Mouse (Mus musculus) limb, embryonic 14.5 days (tissue): ENCODE results near the gene Fam234a. TPM values are rescaled to one million over a fixed set of nuclear protein-coding genes. Genes with fewer than 3 reads are reported as not detected.
"Not testable (repeated sequence)": the region's sequence is repeated elsewhere in the genome, so short reads cannot be mapped to it uniquely, and the experiment has no call there.

Source experiments
- ATAC-seq: fragments of 200-750 bp; cut with Nextera tagmentation; 2 replicates; pipeline ENCODE4 v1.8.0; 2017; ENCODE audit warnings: low read depth, moderate number of reproducible peaks, moderate TSS enrichment; ENCODE audit not compliant: low FRiP score
- DNase-seq: peaks from one replicate; pipeline ENCODE4 v3.0.0-alpha.2; 2015; ENCODE audit warnings: low spot score
- H3K27ac ChIP-seq: fragments of 300-500 bp; sonication (generic); replicated peaks from 2 replicates; pipeline ENCODE4 v1.5.1; 2014; ENCODE audit warnings: low read depth, mild to moderate bottlenecking, low read length, moderate library complexity, mixed read lengths
- H3K27me3 ChIP-seq: fragments of 300-500 bp; sonication (generic); 2 replicates; pipeline ENCODE4 v1.6.1; 2014; ENCODE audit warnings: low read length, mixed read lengths; ENCODE audit not compliant: control insufficient read depth, insufficient read depth
- H3K36me3 ChIP-seq: fragments of 300-500 bp; sonication (generic); 2 replicates; pipeline ENCODE4 v1.6.1; 2014; ENCODE audit warnings: mild to moderate bottlenecking, low read length, moderate library complexity, mixed read lengths; ENCODE audit not compliant: control insufficient read depth, insufficient read depth
- H3K4me1 ChIP-seq: fragments of 300-500 bp; sonication (generic); 2 replicates; pipeline ENCODE4 v1.6.1; 2014; ENCODE audit warnings: antibody characterized with exemption, low read length, mixed read lengths; ENCODE audit not compliant: control insufficient read depth, insufficient read depth
- H3K4me2 ChIP-seq: fragments of 300-500 bp; sonication (generic); replicated peaks from 2 replicates; pipeline ENCODE4 v1.6.1; 2014; ENCODE audit warnings: low read depth, mild to moderate bottlenecking, low read length, moderate library complexity; ENCODE audit not compliant: severe bottlenecking
- H3K4me3 ChIP-seq: fragments of 300-500 bp; sonication (generic); replicated peaks from 2 replicates; pipeline ENCODE4 v1.5.1; 2014; ENCODE audit warnings: low read length
- H3K9ac ChIP-seq: fragments of 300-500 bp; sonication (generic); 2 replicates; pipeline ENCODE4 v1.6.1; 2014; ENCODE audit warnings: mild to moderate bottlenecking, low read depth, low read length, moderate library complexity; ENCODE audit not compliant: severe bottlenecking
- H3K9me3 ChIP-seq: fragments of 300-500 bp; sonication (generic); 2 replicates; pipeline ENCODE4 v1.6.1; 2016; ENCODE audit warnings: low read length; ENCODE audit not compliant: control insufficient read depth
- POLR2A ChIP-seq: fragments of 200-500 bp; IDR thresholded peaks from 2 replicates; pipeline ENCODE4 v1.8.0; 2012; ENCODE audit warnings: inconsistent platforms, mild to moderate bottlenecking, moderate library complexity, borderline replicate concordance; ENCODE audit not compliant: insufficient read depth, insufficient read length; ENCODE audit errors: extremely low read depth
- WGBS: fragments of 180-500 bp; shearing (Covaris S2); extraction: QIAGEN DNeasy Blood & Tissue Kit; methylation state at CpG from one replicate; pipeline ENCODE4 v1.1.7; 2014; 5-methylcytosine and 5-hydroxymethylcytosine counted together
- polyA plus RNA-seq, 2 experiments: library from polyadenylated mRNA; depleted of rRNA in 1 of 2; stranded (reverse) in 1 of 2; unstranded in 1 of 2; fragments of >200 nt; fragmentation: Nextera tagmentation in 1 of 2; extraction: Ambion mirVana in 1 of 2; gene quantifications; 2 replicates each; pipeline versions ENCODE4 v1.2.1 to v1.2.3; 2012 to 2014

Gene Fam234a
- polyA plus RNA-seq, 2 experiments = 39.2 to 44.8 TPM

DNA sequence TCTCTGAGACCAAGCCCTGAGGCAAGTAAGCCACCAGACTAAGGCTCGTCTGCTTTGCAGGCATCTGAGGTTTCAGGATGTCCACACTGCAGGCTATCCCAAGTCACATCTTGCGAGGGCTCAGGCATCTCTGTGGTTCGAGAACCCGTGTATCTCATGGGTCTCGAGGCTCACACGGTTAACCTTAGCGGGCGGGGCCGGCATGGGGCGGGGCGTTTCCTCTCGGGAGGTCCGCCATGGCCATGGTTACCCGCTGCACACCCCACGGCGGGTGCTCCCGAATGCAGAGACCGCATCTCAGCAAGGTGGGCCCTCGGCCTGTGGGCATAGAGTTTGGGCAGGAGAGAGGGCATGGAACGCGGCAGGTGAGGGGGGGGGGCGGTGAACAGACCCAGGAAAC lies 41.3 kb downstream of the Fam234a start, which contains the start of gene Rgs11:
TSS of gene Rgs11 (plus strand) at position 215 of the 400 bp plus-strand sequence.
- WGBS = 3% methylated on average over 21 of the region's 22 CpGs
- H3K9ac ChIP-seq = peak within 1 kb of the TSS; percentile 31; the same call in 1 of the 2 replicates
- H3K27me3 ChIP-seq = peaks cover 35% of the 10 kb centered on the region
- no peak for TF ChIP-seq POLR2A
- peak within 1 kb of the TSS; percentile 95 for H3K4me2 ChIP-seq
- DNase-seq = no peak
- peaks cover 17% of the 10 kb centered on the region for H3K4me1 ChIP-seq
- peaks cover 3% of the 10 kb centered on the region; the same call in 1 of the 2 replicates for H3K36me3 ChIP-seq
- no peak for ATAC-seq
- no peaks in the 10 kb centered on the region for H3K9me3 ChIP-seq
- peak within 1 kb of the TSS; percentile 52 for H3K4me3 ChIP-seq
- H3K27ac ChIP-seq = no peak within 1 kb of the TSS

DNA sequence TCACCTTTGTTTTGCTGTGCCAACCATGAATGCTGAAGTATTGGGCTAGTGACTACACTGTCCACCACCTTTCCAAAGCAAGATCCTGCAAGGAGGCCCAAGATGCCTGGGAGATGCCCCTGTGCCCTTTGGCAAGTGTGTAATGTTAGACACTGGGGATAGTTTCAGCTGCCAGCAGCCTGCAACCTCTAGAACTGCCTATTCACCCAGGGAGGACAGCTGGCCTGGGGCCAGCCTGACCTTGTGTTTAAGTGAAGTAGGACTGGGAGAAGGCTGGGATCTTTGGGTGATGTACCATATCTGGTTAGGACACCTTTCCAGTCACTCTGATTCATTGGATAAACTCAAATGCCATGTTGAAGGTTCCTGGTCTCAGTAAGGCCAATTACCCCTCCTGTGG lies 42.0 kb downstream of the Fam234a start:
- ATAC-seq (no peak), DNase-seq (no peak)
- Histone ChIP-seq H3K9ac (no peak overlapping the region), H3K36me3 (peaks cover 10% of the 10 kb centered on the region; the same call in 1 of the 2 replicates), H3K9me3 (no peaks in the 10 kb centered on the region), H3K27ac (no peak overlapping the region), H3K4me2 (peak overlapping the region; percentile 95; the same call in 1 of the 2 replicates), H3K4me3 (no peak overlapping the region), H3K27me3 (peaks cover 35% of the 10 kb centered on the region), H3K4me1 (peaks cover 17% of the 10 kb centered on the region)
- no peak for TF ChIP-seq POLR2A

DNA sequence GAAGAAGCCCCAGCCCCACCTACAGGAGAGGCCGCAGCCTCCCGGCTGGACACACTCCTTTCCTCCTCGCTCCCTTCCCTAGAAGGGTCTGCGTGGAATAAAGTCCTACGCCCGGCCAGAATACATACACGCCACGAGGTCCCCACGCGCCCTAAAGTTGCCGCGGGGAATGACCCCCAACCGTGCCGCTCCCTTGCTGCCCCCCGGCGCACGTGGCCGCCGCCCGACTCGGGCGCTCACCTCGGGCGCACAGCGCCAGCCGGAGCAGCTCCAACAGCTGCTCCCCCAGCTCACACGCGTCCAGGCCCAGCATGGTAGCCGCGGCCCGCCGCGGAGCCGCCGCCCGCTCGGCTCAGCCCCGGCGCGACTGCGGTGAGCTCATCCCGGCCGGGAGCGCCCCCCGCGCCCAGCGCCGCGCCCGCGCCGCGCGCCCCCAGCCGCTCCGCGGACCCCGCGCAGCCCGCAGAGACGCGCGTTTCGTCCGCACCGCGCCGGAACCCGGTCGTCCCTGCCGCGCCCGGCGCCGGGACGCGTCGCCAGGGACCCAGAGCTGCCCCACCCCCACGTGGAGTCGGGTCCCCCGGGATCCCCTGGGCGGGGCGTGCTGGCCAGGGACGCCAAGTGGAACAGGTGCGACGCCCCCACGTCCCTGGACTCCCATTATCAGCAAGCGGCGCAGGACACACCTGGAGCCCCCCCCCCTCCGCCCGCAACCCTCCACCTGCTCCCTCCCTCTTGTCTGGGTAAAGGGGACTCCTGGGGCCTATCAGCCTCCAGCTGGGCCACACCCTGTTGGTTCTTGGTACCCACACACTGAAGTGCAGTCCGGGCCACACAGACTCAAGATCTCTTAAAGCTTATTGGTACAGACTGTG lies 43.0 kb downstream of the Fam234a start:
- peaks cover 17% of the 10 kb centered on the region for H3K4me1 ChIP-seq
- WGBS = 1% methylated on average over 51 of the region's 92 CpGs
- peak overlapping the region; percentile 85 for H3K4me2 ChIP-seq
- peak overlapping the region; percentile 48 for H3K9ac ChIP-seq
- ATAC-seq (no peak; the same call in 1 of the 2 replicates), DNase-seq (no peak)
- no peaks in the 10 kb centered on the region for H3K9me3 ChIP-seq
- H3K4me3 ChIP-seq = peak overlapping the region; percentile 45
- peaks cover 19% of the 10 kb centered on the region for H3K36me3 ChIP-seq
- H3K27ac ChIP-seq = no peak overlapping the region
- no peak for TF ChIP-seq POLR2A
- peaks cover 35% of the 10 kb centered on the region for H3K27me3 ChIP-seq

DNA sequence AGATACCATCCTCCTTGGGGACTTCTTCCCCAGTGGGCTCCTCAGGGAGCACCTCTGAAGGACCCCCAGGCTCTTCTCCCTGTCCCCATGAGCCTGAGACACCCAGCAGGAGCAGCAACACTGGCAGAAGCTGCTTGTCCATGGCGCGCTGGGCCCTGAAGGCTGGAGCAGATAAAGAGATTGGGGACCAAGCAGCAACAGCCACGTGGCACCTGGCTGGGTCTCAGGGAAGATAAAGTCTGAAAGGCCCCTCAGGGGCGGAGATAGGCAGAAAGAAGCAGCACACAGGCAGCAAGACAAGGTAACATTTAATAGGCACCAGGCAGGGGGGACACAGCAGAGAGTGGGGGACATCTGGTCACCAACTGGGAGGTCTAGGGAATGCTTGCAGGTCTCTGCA lies 45.1 kb downstream of the Fam234a start, which contains the start of gene Pdia2:
TSS of gene Pdia2 (minus strand) at position 196 of the 400 bp plus-strand sequence.
- H3K27me3 ChIP-seq = peaks cover 35% of the 10 kb centered on the region

DNA sequence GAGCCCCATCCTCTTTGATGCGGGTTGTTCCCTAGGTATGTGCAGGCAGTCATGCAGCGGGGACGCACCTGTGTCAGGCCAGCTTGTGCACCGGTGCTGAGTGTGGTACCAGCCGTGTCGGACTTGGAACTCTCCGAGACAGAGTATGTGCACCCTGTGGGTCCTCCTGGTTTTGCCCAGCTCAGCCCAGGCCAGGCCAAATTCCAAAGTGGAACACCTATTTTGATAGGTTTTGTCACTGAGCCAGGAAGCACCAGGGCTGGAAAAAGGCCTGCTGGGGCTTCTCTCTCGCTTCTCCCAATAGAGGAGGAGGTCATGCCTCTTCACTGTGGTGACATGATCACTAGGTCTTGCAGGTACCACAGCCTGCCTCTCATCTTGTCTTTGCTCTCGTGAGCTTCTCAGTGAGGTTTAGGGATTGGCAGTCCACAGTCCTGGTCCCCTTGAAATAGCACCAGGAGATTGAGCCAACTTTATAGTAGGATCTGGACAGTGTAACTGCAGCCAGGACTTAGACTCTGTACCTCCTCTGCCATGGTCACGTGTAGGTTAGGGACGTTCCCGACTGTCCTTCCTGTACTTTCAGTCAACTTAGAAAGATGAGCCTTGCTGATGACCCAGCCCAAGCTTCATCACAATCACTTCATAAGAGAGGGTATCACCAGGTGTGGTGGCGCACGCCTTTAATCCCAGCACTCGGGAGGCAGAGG lies 51.4 kb downstream of the Fam234a start:
- DNase-seq = no peak
- no peak overlapping the region for H3K27ac ChIP-seq
- no peaks in the 10 kb centered on the region for H3K4me1 ChIP-seq
- no peak for TF ChIP-seq POLR2A
- no peak overlapping the region for H3K4me3 ChIP-seq
- H3K27me3 ChIP-seq = no peaks in the 10 kb centered on the region
- H3K36me3 ChIP-seq = peaks cover 93% of the 10 kb centered on the region
- no peak overlapping the region for H3K9ac ChIP-seq
- no peak for ATAC-seq
- WGBS = 95% methylated on average over 15 of the region's 15 CpGs
- H3K9me3 ChIP-seq = no peaks in the 10 kb centered on the region
- H3K4me2 ChIP-seq = no peak overlapping the region

More for the DNA sequence above, 45.1 kb downstream of the Fam234a start, which contains the start of gene Pdia2:
- DNase-seq (no peak), ATAC-seq (no peak)
- Histone ChIP-seq H3K9ac (no peak within 1 kb of the TSS), H3K4me2 (no peak within 1 kb of the TSS), H3K4me1 (peaks cover 9% of the 10 kb centered on the region), H3K36me3 (peaks cover 39% of the 10 kb centered on the region), H3K27ac (no peak within 1 kb of the TSS), H3K4me3 (no peak within 1 kb of the TSS), H3K9me3 (no peaks in the 10 kb centered on the region)
- 72% methylated on average over 4 of the region's 4 CpGs for WGBS
- TF ChIP-seq POLR2A = no peak

DNA sequence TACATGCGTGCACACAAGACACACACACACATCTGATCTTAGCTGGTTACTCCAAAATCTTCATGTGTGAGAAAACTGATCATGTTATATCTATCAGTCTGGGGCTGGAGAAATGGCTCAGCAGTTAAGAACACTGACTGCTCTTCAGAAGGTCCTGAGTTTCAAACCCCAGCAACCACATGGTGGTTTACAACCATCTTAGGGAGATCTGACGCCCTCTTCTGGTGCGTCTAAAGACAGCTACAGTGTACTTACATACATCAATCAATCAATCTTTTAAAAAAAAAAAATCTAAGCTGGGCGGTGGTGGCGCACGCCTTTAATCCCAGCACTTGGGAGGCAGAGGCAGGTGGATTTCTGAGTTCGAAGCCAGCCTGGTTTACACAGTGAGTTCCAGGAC lies 52.6 kb downstream of the Fam234a start:
- not testable (repeated sequence) for H3K9ac ChIP-seq, H3K27me3 ChIP-seq, H3K4me1 ChIP-seq, H3K4me3 ChIP-seq, DNase-seq, H3K27ac ChIP-seq, H3K9me3 ChIP-seq, H3K4me2 ChIP-seq, ATAC-seq
- H3K36me3 ChIP-seq = peaks cover 93% of the 10 kb centered on the region
- WGBS = 91% methylated on average over 7 of the region's 7 CpGs
